Mouse (Mus musculus) neural tube, embryonic 10.5 days (tissue): ENCODE measurements at regions not wholly inside any gene's neighbourhood (a gene's known extent, or its start where the extent isn't known, plus 50 kb on each side); places are given as distances from the start of the nearest gene placed in this dataset.
"Not testable (repeated sequence)": the region's sequence is repeated elsewhere in the genome, so short reads cannot be mapped to it uniquely, and the experiment has no call there.

Source experiments
- DNase-seq: peaks from one replicate; pipeline ENCODE4 v3.0.0-alpha.2; 2017; ENCODE audit warnings: low spot score; ENCODE audit errors: extremely low spot score

- no peak for DNase-seq
Observed at GRCm38 (mm10) chr12:16378501-16378900, 232.3 kb downstream of the Lpin1 start.

DNA sequence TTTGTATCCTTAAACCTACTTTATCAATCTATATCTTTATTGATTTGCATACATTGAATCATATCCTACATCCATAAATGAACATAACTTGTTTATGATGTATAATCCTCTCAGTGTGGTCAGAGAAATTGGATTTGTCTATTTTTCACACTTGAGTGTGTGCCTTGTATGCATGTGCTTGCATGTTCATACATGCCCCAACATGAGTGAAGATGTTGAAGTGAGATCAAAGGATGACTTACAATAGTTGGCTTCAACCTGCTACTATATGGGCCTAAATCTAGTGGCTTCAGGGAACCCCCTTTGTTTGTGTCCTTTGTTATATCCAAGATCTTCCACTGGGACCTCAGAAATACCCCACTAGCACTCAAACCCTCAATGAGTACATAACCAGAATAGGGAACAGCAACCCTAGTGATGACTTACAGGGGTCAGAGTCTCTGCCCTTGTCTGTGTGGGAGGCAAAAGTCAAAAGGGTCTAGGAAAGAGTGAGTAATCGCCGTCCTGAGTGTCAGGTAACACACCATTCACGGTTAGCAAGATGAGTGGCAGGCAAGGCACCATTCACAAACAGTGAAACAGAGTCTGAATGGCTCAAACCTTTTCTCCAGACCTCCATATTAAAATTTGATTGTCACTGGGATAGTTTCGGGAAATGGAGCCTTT lies 236.3 kb downstream of the Lpin1 start:
- DNase-seq, result no peak

DNA sequence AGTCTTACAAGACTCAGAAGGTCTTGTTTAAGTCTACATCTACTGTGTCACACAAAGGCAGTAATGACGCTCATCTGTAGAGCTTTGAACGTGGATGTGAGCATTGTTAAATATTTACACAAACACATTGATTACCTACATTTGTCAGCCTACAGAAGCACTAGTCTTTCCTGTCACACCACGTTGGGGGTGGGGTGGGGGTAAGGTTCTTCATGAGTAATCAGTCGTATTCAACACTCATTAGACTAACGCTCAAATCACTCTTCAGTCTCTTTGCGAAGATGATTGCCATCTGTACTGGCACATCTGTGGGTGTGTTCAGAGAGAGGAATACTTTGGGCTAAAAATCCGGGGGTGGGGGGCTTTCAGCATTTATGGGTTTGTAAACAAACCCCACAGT lies 240.7 kb downstream of the Lpin1 start:
- no peak for DNase-seq

DNA sequence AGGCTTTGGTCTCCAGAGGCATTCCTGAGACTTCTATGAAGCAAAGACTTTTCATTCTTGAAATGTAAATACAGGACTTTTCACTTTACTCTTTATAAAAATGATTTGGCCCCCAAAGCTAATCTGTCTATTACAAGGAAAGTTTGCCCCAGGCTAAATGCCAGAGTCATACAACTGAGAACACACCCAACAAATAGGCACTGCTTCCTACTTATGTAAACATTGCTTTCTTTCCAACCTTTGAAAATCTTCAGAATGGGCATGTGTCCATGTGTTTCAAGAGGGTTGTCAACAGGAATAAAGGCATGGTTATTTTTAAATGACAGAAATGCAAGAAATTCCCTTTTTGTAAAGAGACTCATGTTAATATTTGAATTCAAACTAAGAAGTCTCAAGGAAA lies 248.4 kb downstream of the Lpin1 start:
- DNase-seq, result no peak

- no peak for DNase-seq
Observed at GRCm38 (mm10) chr12:16358831-16359230, 251.9 kb downstream of the Lpin1 start.

DNA sequence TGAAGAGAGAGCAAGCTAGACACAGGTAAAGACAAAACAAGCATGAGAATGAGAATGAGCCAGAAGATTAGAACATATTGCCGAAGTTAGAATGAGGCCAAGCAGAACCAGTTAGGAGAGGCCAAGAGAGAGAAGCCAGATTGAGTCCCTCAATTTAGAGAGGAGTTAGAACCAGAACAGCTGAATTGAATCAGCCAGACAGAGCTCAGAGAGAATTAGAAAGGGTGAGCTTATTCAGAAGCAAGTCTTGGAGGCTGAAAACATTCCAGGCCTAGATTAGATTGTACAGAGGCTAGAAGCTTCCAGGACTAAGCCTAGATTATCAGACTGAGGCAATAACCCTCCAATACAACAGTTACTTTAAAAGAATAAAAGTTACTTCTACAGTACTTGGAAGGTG lies 256.1 kb downstream of the Lpin1 start:
- no peak for DNase-seq

- no peak for DNase-seq
Observed at GRCm38 (mm10) chr12:16351751-16352150, 259.0 kb downstream of the Lpin1 start.

- DNase-seq, result no peak
Observed at GRCm38 (mm10) chr12:16349310-16349709, 261.5 kb downstream of the Lpin1 start.

DNA sequence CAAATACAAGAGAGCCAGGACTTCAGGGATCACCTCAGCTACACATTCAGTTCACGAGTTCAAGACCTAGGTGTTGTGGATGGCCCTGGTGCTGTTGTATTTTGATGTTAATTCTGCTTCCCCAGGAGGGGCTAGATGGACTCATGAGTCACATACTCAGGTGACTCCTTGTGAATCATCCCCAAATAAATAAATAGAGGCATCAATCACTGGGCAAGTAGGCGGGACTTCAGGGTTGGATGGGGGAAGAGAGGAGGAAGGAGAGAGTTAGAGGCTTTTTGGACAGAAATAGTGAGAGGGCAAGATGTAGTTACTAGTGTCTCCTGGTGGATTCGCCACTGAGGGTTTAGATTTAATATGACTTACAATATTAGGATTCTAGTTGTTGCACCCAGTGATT lies 266.7 kb downstream of the Lpin1 start:
- DNase-seq, result no peak

GRCm38 (mm10) chr12:16342030-16342429 lies 268.7 kb downstream of the Lpin1 start:
- DNase-seq, result not testable (repeated sequence)

GRCm38 (mm10) chr12:16331456-16331855 lies 279.3 kb downstream of the Lpin1 start:
- no peak for DNase-seq

- DNase-seq, result no peak
Observed at GRCm38 (mm10) chr12:16329129-16329528, 281.6 kb downstream of the Lpin1 start.

- no peak for DNase-seq
Observed at GRCm38 (mm10) chr12:16320536-16321402, 290.0 kb downstream of the Lpin1 start.

DNA sequence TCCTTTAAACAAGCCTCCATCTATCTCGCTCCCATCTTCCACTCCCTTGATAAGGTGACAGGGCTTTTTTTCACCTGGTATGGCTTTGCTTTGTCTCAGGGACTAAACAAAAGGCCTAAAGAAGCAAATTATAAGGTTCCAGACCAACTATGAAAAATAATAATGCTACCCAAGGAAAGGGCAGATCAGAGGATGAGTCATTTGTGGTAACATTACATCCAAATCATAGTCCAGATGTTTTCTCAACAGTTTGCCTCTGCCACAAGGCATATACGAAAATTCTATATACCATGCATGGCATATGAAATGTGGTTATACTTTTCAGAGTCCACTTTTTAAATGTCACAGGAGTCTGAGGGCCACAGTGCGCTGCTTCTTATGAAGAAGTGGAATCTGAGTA lies 302.7 kb downstream of the Lpin1 start:
- no peak for DNase-seq

- DNase-seq, result no peak
Observed at GRCm38 (mm10) chr12:16304701-16305377, 305.9 kb downstream of the Lpin1 start.

DNA sequence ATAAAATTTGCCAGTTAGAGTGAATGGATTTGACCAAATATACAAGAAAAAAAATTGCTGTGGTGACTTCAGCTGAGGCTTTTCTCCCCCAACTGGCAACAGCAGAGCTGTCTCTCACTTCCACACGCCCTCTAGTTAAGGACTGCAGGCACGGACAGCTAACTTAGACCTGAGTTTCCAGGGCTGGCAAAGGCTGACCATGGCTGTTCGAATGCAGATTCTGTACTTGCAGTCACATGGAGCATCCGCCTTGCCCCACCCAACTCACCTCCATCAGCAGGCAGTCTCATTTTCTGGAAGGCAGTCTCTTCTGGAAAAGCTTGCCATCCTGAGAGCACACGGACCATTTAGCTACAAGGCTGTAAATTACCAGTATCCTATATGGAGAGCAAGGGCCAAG lies 325.7 kb downstream of the Lpin1 start:
- no peak for DNase-seq

DNA sequence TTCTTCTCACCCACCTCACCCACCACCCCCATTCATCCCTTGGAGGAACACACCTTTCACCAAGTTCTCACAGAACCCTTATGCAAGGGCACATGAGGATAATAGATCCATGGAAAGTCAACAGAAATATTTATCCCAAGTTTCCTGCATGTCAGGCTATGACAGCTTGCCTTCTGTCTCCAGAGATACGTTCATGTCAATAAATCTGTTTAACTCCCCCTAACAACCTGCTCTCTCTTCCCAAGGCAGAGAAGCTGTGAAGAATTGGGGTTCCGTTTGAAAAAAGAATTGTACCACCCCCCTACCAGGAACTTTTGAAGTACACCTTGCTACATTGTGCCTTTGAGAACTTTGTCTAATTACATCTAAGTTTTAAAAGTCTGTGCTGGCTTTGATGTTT lies 331.6 kb downstream of the Lpin1 start:
- DNase-seq, result no peak

GRCm38 (mm10) chr12:16277567-16278332 lies 333.0 kb downstream of the Lpin1 start:
- no peak for DNase-seq

- DNase-seq, result no peak
Observed at GRCm38 (mm10) chr12:16277144-16277543, 333.6 kb downstream of the Lpin1 start.

- no peak for DNase-seq
Observed at GRCm38 (mm10) chr12:16276301-16276700, 334.5 kb downstream of the Lpin1 start.

DNA sequence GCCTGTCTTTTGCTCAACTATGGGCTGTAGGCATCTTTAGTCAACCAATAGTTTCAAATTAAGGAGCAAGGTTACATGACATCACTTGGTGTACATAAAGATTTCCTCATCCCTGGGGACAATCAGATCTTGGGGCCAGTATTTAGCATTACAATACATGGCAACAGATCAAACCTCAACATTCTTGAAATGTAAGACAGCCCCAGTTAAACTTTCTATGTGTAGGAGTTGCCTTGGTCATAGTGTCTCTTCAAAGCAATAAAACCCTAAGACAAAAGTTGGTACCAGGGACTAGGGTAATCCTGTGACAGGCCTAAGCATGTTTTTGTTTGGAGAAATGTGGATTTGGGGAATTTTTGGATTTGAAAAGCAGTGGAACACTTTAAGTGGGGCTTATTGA lies 338.3 kb downstream of the Lpin1 start:
- DNase-seq, result no peak

DNA sequence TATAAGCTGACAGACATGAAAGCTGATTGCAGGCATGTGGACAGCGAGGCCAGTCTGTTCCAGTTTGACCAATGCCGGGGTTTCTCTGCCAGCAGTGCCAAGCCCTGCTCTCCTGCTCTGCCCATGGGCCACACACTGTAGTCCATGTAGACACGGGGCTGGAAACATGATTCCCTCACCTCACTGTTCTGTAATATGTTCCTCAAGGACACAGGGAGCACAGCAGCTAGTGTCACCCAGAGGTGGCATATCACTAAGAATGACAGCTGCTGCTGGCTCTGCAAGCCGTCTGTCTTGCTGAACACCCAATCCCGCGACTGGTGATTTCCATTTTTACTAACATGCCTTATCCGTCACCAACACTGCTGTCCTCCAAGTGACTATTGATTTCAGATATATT lies 339.9 kb downstream of the Lpin1 start:
- DNase-seq, result no peak
